ENCODE assay signal across 26 mouse cellular contexts in the genomic region with DNA sequence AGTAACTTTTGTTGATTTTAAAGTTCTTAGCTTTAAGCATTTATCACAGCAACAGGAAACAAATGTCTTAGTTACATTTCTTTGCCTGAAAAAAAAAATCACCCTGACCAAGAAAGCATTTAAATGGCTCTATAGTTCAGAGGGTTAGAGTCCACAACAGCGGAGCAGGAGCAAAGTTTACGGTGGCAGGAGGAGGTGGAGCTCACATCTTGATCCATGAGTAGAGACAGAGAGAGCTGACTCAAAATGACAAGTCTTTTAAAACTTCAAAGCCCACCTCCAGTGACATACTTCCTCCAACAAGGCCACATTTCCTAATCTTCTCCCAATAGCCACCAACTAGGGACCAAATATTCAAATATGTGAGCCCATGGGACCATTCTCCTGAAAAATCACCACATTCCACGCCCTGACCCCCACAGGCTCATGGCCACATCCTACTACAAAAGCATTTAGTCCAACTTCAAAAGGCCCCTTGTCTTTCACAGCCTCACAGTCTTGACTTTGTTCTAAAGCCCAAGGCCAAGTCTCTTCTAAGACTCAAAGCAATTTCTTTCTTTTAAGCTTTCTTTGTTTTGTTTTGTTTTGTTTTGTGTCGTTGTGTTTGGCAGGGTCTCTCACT. TPM values are rescaled to one million over a fixed set of nuclear protein-coding genes. Genes with fewer than 3 reads are reported as not detected.
A peak's percentile ranks its signal among the peaks of the same experiment; 100 is the strongest.
DNase-seq lines count a peak whose midpoint lies in the region; ATAC-seq and TF ChIP-seq lines count a peak whose summit lies in the region.
"Had no signal": no experiment of that assay in that cellular context is flagged by ENCODE, and none has a peak within 500 bp of the region (broad histone marks: within the 10 kb centered on the region; RNA-seq: fewer than 3 reads in every experiment).

No protein-coding gene starts in this region.

- H3K9me3 ChIP-seq in hindbrain, embryonic 10.5 days: no peaks in the 10 kb centered on the region
- no peaks in the 10 kb centered on the region for H3K9me3 ChIP-seq in hindbrain, embryonic 13.5 days
- no peaks in the 10 kb centered on the region for H3K9me3 ChIP-seq in lung, embryonic 14.5 days (ENCODE audit: low read depth, low read length)
- no peaks in the 10 kb centered on the region for H3K9me3 ChIP-seq in lung, postnatal 0 days (ENCODE audit: low read length)
- H3K9me3 ChIP-seq: heart, embryonic 13.5 days; limb, embryonic 13.5 days; midbrain, embryonic 13.5 days had no signal

- intact Hi-C loops in left cerebral cortex, postnatal 14 days (cut with DNase I): no loop called here

- H3K4me2 ChIP-seq in hindbrain, embryonic 13.5 days: no peak overlapping the region
- no peak overlapping the region for H3K4me2 ChIP-seq in lung, embryonic 14.5 days
- no peak overlapping the region for H3K4me2 ChIP-seq in lung, postnatal 0 days (replicated peaks; ENCODE audit: low read depth, low read length)
- H3K4me2 ChIP-seq: heart, embryonic 13.5 days; limb, embryonic 13.5 days; liver, embryonic 11.5 days; midbrain, embryonic 13.5 days had no signal

- no peak for TF ChIP-seq EP300 in lung, postnatal 0 days (IDR thresholded peaks at IDR 0.05)

- H3K36me3 ChIP-seq in hindbrain, embryonic 10.5 days: no peaks in the 10 kb centered on the region
- H3K36me3 ChIP-seq in hindbrain, embryonic 13.5 days: no peaks in the 10 kb centered on the region
- H3K36me3 ChIP-seq in lung, embryonic 14.5 days (ENCODE audit: insufficient read depth): no peaks in the 10 kb centered on the region
- H3K36me3 ChIP-seq in lung, postnatal 0 days (ENCODE audit: insufficient read depth, low read length): no peaks in the 10 kb centered on the region
- H3K36me3 ChIP-seq: heart, embryonic 13.5 days; limb, embryonic 13.5 days; midbrain, embryonic 13.5 days had no signal

- peak overlapping the region; percentile 45; the same call in 1 of the 2 replicates for H3K27ac ChIP-seq in hindbrain, embryonic 10.5 days
- H3K27ac ChIP-seq in hindbrain, embryonic 13.5 days: no peak overlapping the region
- peak overlapping the region; percentile 8; the same call in 1 of the 2 replicates for H3K27ac ChIP-seq in lung, embryonic 14.5 days (ENCODE audit: low read depth)
- no peak overlapping the region for H3K27ac ChIP-seq in lung, postnatal 0 days (ENCODE audit: low read length)
- H3K27ac ChIP-seq: gastrocnemius, adult 2 months; heart, adult 2 months; heart, embryonic 13.5 days; limb, embryonic 13.5 days; midbrain, embryonic 13.5 days had no signal

- no peak overlapping the region for H3K4me3 ChIP-seq in hindbrain, embryonic 10.5 days
- no peak overlapping the region for H3K4me3 ChIP-seq in hindbrain, embryonic 13.5 days
- H3K4me3 ChIP-seq in lung, embryonic 14.5 days (ENCODE audit: low read depth, low read length): no peak overlapping the region
- H3K4me3 ChIP-seq in lung, postnatal 0 days (ENCODE audit: low read depth, low read length): no peak overlapping the region
- H3K4me3 ChIP-seq: gastrocnemius, adult 2 months; heart, adult 2 months; heart, embryonic 13.5 days; limb, embryonic 13.5 days; megakaryocyte, embryonic 14.5 days; midbrain, embryonic 13.5 days had no signal

- ATAC-seq in hindbrain, embryonic 13.5 days (ENCODE audit: low FRiP score): no peak
- no peak for ATAC-seq in lung, embryonic 14.5 days (ENCODE audit: insufficient read depth)
- no peak for ATAC-seq in lung, postnatal 0 days
- ATAC-seq: CD4-positive, CD25-positive, alpha-beta regulatory T cell, adult 4 months; forebrain, embryonic 14.5 days; hindbrain, embryonic 16.5 days; midbrain, embryonic 13.5 days had no signal

- H3K9ac ChIP-seq in hindbrain, embryonic 13.5 days: no peak overlapping the region
- H3K9ac ChIP-seq in lung, embryonic 14.5 days: no peak overlapping the region
- no peak overlapping the region for H3K9ac ChIP-seq in lung, postnatal 0 days (replicated peaks; ENCODE audit: low read depth)
- H3K9ac ChIP-seq: heart, embryonic 13.5 days; limb, embryonic 13.5 days; midbrain, embryonic 13.5 days had no signal

- no peaks in the 10 kb centered on the region for H3K27me3 ChIP-seq in hindbrain, embryonic 10.5 days (ENCODE audit: insufficient read depth, poor library complexity, severe bottlenecking)
- no peaks in the 10 kb centered on the region for H3K27me3 ChIP-seq in hindbrain, embryonic 13.5 days
- no peaks in the 10 kb centered on the region for H3K27me3 ChIP-seq in lung, embryonic 14.5 days (ENCODE audit: insufficient read depth, low read length)
- H3K27me3 ChIP-seq in lung, postnatal 0 days (replicated peaks; ENCODE audit: insufficient read depth, low read length): no peaks in the 10 kb centered on the region
- H3K27me3 ChIP-seq: heart, embryonic 13.5 days; limb, embryonic 13.5 days; midbrain, embryonic 13.5 days had no signal

- DNase-seq in hindbrain, embryonic 10.5 days (ENCODE audit: low spot score): no peak
- DNase-seq in lung, embryonic 14.5 days: no peak
- DNase-seq in lung, postnatal 0 days (ENCODE audit: low spot score): no peak
- peak; percentile 92 for DNase-seq in ZHBTc4 (ENCODE audit: low read depth, low spot score)
- DNase-seq in yolk sac, embryonic 10.5 days (ENCODE audit: low spot score): peak; percentile 72
- no peak for DNase-seq in left cerebral cortex, postnatal 14 days (ENCODE audit: low spot score in 2 of 2)
- DNase-seq: adrenal gland, adult 8-10 months; cerebellum, adult 2 months; cerebellum, postnatal 14 days; gastrocnemius, adult 2 months; gastrocnemius, postnatal 36 days; heart, adult 2 months; heart, postnatal 10 days; kidney, postnatal 10 days; lung, postnatal 4 days; right cerebral cortex, postnatal 14 days; spleen, adult 18-20 months had no signal

- WGBS in hindbrain, embryonic 10.5 days: 64% methylated on average over 4 of the region's 4 CpGs
- WGBS in hindbrain, embryonic 13.5 days: 57% methylated on average over 4 of the region's 4 CpGs
- WGBS in lung, embryonic 14.5 days: 40% methylated on average over 4 of the region's 4 CpGs
- 45% methylated on average over 4 of the region's 4 CpGs for WGBS in lung, postnatal 0 days

- TF ChIP-seq CTCF in lung, embryonic 14.5 days (IDR thresholded peaks at IDR 0.05; ENCODE audit: low read depth): no peak
- no peak for TF ChIP-seq CTCF in lung, postnatal 0 days (IDR thresholded peaks at IDR 0.05)

- peaks cover 37% of the 10 kb centered on the region for H3K4me1 ChIP-seq in hindbrain, embryonic 10.5 days (replicated peaks)
- H3K4me1 ChIP-seq in hindbrain, embryonic 13.5 days (replicated peaks): peaks cover 18% of the 10 kb centered on the region
- no peaks in the 10 kb centered on the region for H3K4me1 ChIP-seq in lung, embryonic 14.5 days (ENCODE audit: insufficient read depth)
- no peaks in the 10 kb centered on the region for H3K4me1 ChIP-seq in lung, postnatal 0 days (ENCODE audit: insufficient read depth, low read depth, low read length)

RNA-seq across cellular contexts. Expression of a gene that starts 3.6 kb away (rescaled TPM):
- polyA plus RNA-seq in hindbrain, embryonic 10.5 days (2016; fragmentation: Nextera tagmentation; extraction: Ambion mirVana): 88.0 and 92.3 TPM in 2 replicates
- polyA plus RNA-seq in hindbrain, embryonic 13.5 days (2015; fragmentation: Nextera tagmentation; extraction: Ambion mirVana): 142 and 147 TPM in 2 replicates
- 69.9 and 71.3 TPM in 2 replicates for polyA plus RNA-seq in lung, embryonic 14.5 days (2014; fragmentation: Nextera tagmentation; extraction: Ambion mirVana)
- 52.8 and 54.1 TPM in 2 replicates for polyA plus RNA-seq in lung, postnatal 0 days (2015; fragmentation: Nextera tagmentation; extraction: Ambion mirVana)
- 10 to 100 TPM; 58.6 to 61.2 TPM for total RNA-seq in left cerebral cortex, postnatal 14 days (2021)

Comparison
In these comparisons a context has a peak if more than half of its experiments do, and no peak if none do; other contexts are left out.
1. H3K27ac ChIP-seq: peak in hindbrain, embryonic 10.5 days (single experiment) and lung, embryonic 14.5 days (single experiment); none in hindbrain, embryonic 13.5 days (single experiment) and lung, postnatal 0 days (single experiment).
2. DNase-seq: peak in ZHBTc4 (single experiment) and yolk sac, embryonic 10.5 days (single experiment); none in hindbrain, embryonic 10.5 days (single experiment), lung, embryonic 14.5 days (single experiment), lung, postnatal 0 days (single experiment) and left cerebral cortex, postnatal 14 days (0 of 2).